Mouse (Mus musculus): Measurements from ENCODE around the gene Tgm5. TPM values are rescaled to one million over a fixed set of nuclear protein-coding genes. Genes with fewer than 3 reads are reported as not detected.
"Not testable (repeated sequence)": the region's sequence is repeated elsewhere in the genome, so short reads cannot be mapped to it uniquely, and the experiment has no call there.

Tgm5 gene
- polyA plus RNA-seq, 1 experiment from 2014 or later: 0.86 TPM

GRCm38 (mm10) chr2:121007925-121008663 is 77.5 kb downstream of the Tgm5 start, which contains the start of gene Ccndbp1:
Gene Ccndbp1, plus strand, starts transcription at chr2:121008403.
- Histone ChIP-seq H3K36me3 (ENCODE audit: control insufficient read depth, insufficient read depth, low read length) (peaks cover 20% of the 10 kb centered on the region; the same call in 1 of the 2 replicates), H3K4me2 (ENCODE audit: low read depth, low read length) (peak within 1 kb of the TSS; percentile 79), H3K4me1 (ENCODE audit: control insufficient read depth, insufficient read depth, low read length) (0 out of 2 replicates have a peak, but pooled peaks cover 6% of the 10 kb centered on the region), H3K9ac (ENCODE audit: low read depth, low read length) (peak within 1 kb of the TSS; percentile 80), H3K9me3 (ENCODE audit: control insufficient read depth, low read length) (no peaks in the 10 kb centered on the region), H3K4me3 (ENCODE audit: low read depth, low read length) (peak within 1 kb of the TSS; percentile 82), H3K27me3 (replicated peaks; ENCODE audit: control insufficient read depth, insufficient read depth, low read length) (no peaks in the 10 kb centered on the region), H3K27ac (replicated peaks; ENCODE audit: low read depth, low read length) (no peak within 1 kb of the TSS)
- DNase-seq (ENCODE audit: low spot score): peak; percentile 97
- WGBS: 3% methylated on average over 34 of the region's 34 CpGs
- peak; percentile 98 for ATAC-seq (ENCODE audit: low read depth)

GRCm38 (mm10) chr2:121006986-121007385 is 78.7 kb downstream of the Tgm5 start:
- DNase-seq (ENCODE audit: low spot score) (no peak), ATAC-seq (ENCODE audit: low read depth) (no peak)
- no peaks in the 10 kb centered on the region for H3K9me3 ChIP-seq (ENCODE audit: control insufficient read depth, low read length)
- no peak overlapping the region for H3K4me2 ChIP-seq (ENCODE audit: low read depth, low read length)
- H3K9ac ChIP-seq (ENCODE audit: low read depth, low read length): no peak overlapping the region
- no peaks in the 10 kb centered on the region for H3K27me3 ChIP-seq (replicated peaks; ENCODE audit: control insufficient read depth, insufficient read depth, low read length)
- H3K27ac ChIP-seq (replicated peaks; ENCODE audit: low read depth, low read length): no peak overlapping the region
- 0 out of 2 replicates have a peak, but pooled peaks cover 6% of the 10 kb centered on the region for H3K4me1 ChIP-seq (ENCODE audit: control insufficient read depth, insufficient read depth, low read length)
- 0 out of 2 replicates have a peak, but pooled peaks cover 11% of the 10 kb centered on the region for H3K36me3 ChIP-seq (ENCODE audit: control insufficient read depth, insufficient read depth, low read length)
- no peak overlapping the region for H3K4me3 ChIP-seq (ENCODE audit: low read depth, low read length)
- WGBS: 90% methylated on average over 1 of the region's 1 CpGs

- Histone ChIP-seq H3K27me3 (replicated peaks; ENCODE audit: control insufficient read depth, insufficient read depth, low read length) (no peaks in the 10 kb centered on the region), H3K36me3 (ENCODE audit: control insufficient read depth, insufficient read depth, low read length) (no peaks in the 10 kb centered on the region), H3K27ac (replicated peaks; ENCODE audit: low read depth, low read length) (no peak overlapping the region), H3K4me2 (ENCODE audit: low read depth, low read length) (no peak overlapping the region), H3K4me1 (ENCODE audit: control insufficient read depth, insufficient read depth, low read length) (0 out of 2 replicates have a peak, but pooled peaks cover 3% of the 10 kb centered on the region), H3K4me3 (ENCODE audit: low read depth, low read length) (no peak overlapping the region), H3K9ac (ENCODE audit: low read depth, low read length) (no peak overlapping the region), H3K9me3 (ENCODE audit: control insufficient read depth, low read length) (no peaks in the 10 kb centered on the region)
- DNase-seq (ENCODE audit: low spot score) (no peak), ATAC-seq (ENCODE audit: low read depth) (no peak)
- WGBS: 78% methylated on average over 7 of the region's 7 CpGs
Observed at GRCm38 (mm10) chr2:121004018-121004811, 81.4 kb downstream of the Tgm5 start.

- 67% methylated on average over 2 of the region's 2 CpGs for WGBS
- Histone ChIP-seq H3K9ac (ENCODE audit: low read depth, low read length) (no peak overlapping the region), H3K9me3 (ENCODE audit: control insufficient read depth, low read length) (no peaks in the 10 kb centered on the region), H3K4me2 (ENCODE audit: low read depth, low read length) (no peak overlapping the region), H3K4me3 (ENCODE audit: low read depth, low read length) (no peak overlapping the region), H3K4me1 (ENCODE audit: control insufficient read depth, insufficient read depth, low read length) (no peaks in the 10 kb centered on the region), H3K36me3 (ENCODE audit: control insufficient read depth, insufficient read depth, low read length) (no peaks in the 10 kb centered on the region), H3K27ac (replicated peaks; ENCODE audit: low read depth, low read length) (no peak overlapping the region), H3K27me3 (replicated peaks; ENCODE audit: control insufficient read depth, insufficient read depth, low read length) (no peaks in the 10 kb centered on the region)
- DNase-seq (ENCODE audit: low spot score) (no peak), ATAC-seq (ENCODE audit: low read depth) (no peak)
Observed at GRCm38 (mm10) chr2:121003586-121003985, 82.1 kb downstream of the Tgm5 start.

GRCm38 (mm10) chr2:120998863-120999262 is 86.8 kb downstream of the Tgm5 start:
- ATAC-seq (ENCODE audit: low read depth) (no peak), DNase-seq (ENCODE audit: low spot score) (no peak)
- Histone ChIP-seq H3K4me1 (ENCODE audit: control insufficient read depth, insufficient read depth, low read length) (no peaks in the 10 kb centered on the region), H3K4me3 (ENCODE audit: low read depth, low read length) (no peak overlapping the region), H3K4me2 (ENCODE audit: low read depth, low read length) (no peak overlapping the region), H3K9ac (ENCODE audit: low read depth, low read length) (no peak overlapping the region), H3K36me3 (ENCODE audit: control insufficient read depth, insufficient read depth, low read length) (no peaks in the 10 kb centered on the region), H3K27me3 (replicated peaks; ENCODE audit: control insufficient read depth, insufficient read depth, low read length) (no peaks in the 10 kb centered on the region), H3K27ac (replicated peaks; ENCODE audit: low read depth, low read length) (no peak overlapping the region), H3K9me3 (ENCODE audit: control insufficient read depth, low read length) (no peaks in the 10 kb centered on the region)
- 78% methylated on average over 8 of the region's 8 CpGs for WGBS

- not testable (repeated sequence) for H3K27me3 ChIP-seq (replicated peaks; ENCODE audit: control insufficient read depth, insufficient read depth, low read length); H3K9me3 ChIP-seq (ENCODE audit: control insufficient read depth, low read length); DNase-seq (ENCODE audit: low spot score); H3K4me2 ChIP-seq (ENCODE audit: low read depth, low read length); H3K36me3 ChIP-seq (ENCODE audit: control insufficient read depth, insufficient read depth, low read length); H3K4me1 ChIP-seq (ENCODE audit: control insufficient read depth, insufficient read depth, low read length); H3K4me3 ChIP-seq (ENCODE audit: low read depth, low read length); ATAC-seq (ENCODE audit: low read depth); H3K27ac ChIP-seq (replicated peaks; ENCODE audit: low read depth, low read length); H3K9ac ChIP-seq (ENCODE audit: low read depth, low read length)
- 87% methylated on average over 1 of the region's 1 CpGs for WGBS
Observed at GRCm38 (mm10) chr2:120996607-120997006, 89.0 kb downstream of the Tgm5 start.

Other genes with a start within 250 kb of the Tgm5 start
- 9.3 and 10.6 TPM in 2 replicates for gene Cdan1, start 235.7 kb downstream of the Tgm5 start, polyA plus RNA-seq (2014; fragmentation: Nextera tagmentation; extraction: Ambion mirVana)
- gene Ttbk2, start 235.2 kb downstream of the Tgm5 start, polyA plus RNA-seq (2014; fragmentation: Nextera tagmentation; extraction: Ambion mirVana): 5.2 and 6.1 TPM in 2 replicates
- 17.9 and 23.1 TPM in 2 replicates for gene Ubr1, start 115.1 kb downstream of the Tgm5 start, polyA plus RNA-seq (2014; fragmentation: Nextera tagmentation; extraction: Ambion mirVana)
- 2.7 and 3.2 TPM in 2 replicates for gene Tmem62, start 108.8 kb downstream of the Tgm5 start, polyA plus RNA-seq (2014; fragmentation: Nextera tagmentation; extraction: Ambion mirVana)
- 36.6 and 42.8 TPM in 2 replicates for gene Ccndbp1, start 77.4 kb downstream of the Tgm5 start, polyA plus RNA-seq (2014; fragmentation: Nextera tagmentation; extraction: Ambion mirVana)
- gene Epb42, start 48.8 kb downstream of the Tgm5 start, polyA plus RNA-seq (2014; fragmentation: Nextera tagmentation; extraction: Ambion mirVana): 0.71 and 1.5 TPM in 2 replicates
- gene Tgm7, start 24.0 kb upstream of the Tgm5 start, polyA plus RNA-seq (2014; fragmentation: Nextera tagmentation; extraction: Ambion mirVana): not detected in 2 replicates
- 20.3 and 20.4 TPM in 2 replicates for gene Adal, start 54.6 kb upstream of the Tgm5 start, polyA plus RNA-seq (2014; fragmentation: Nextera tagmentation; extraction: Ambion mirVana)
- gene Lcmt2, start 54.8 kb upstream of the Tgm5 start, polyA plus RNA-seq (2014; fragmentation: Nextera tagmentation; extraction: Ambion mirVana): 14.9 and 16.9 TPM in 2 replicates
- gene Tubgcp4, start 84.8 kb upstream of the Tgm5 start, polyA plus RNA-seq (2014; fragmentation: Nextera tagmentation; extraction: Ambion mirVana): 39.5 and 41.6 TPM in 2 replicates
- gene Zscan29, start 85.3 kb upstream of the Tgm5 start, polyA plus RNA-seq (2014; fragmentation: Nextera tagmentation; extraction: Ambion mirVana): 7.3 and 7.4 TPM in 2 replicates
- 50.3 and 60.5 TPM in 2 replicates for gene Trp53bp1, start 185.6 kb upstream of the Tgm5 start, polyA plus RNA-seq (2014; fragmentation: Nextera tagmentation; extraction: Ambion mirVana)
- 10.9 and 15.8 TPM in 2 replicates for gene Map1a, start 203.8 kb upstream of the Tgm5 start, polyA plus RNA-seq (2014; fragmentation: Nextera tagmentation; extraction: Ambion mirVana)